Mouse (Mus musculus): ENCODE results near the gene Rasgrp1.

GRCm38 (mm10) chr2:117386036-117386590 lies 43.3 kb upstream of the Rasgrp1 start:
- no peak for TF ChIP-seq CTCF (IDR thresholded peaks at IDR 0.05; ENCODE audit: control insufficient read depth, insufficient read depth, low read length)
- no peak for TF ChIP-seq POLR2A (IDR thresholded peaks at IDR 0.05; ENCODE audit: borderline replicate concordance, control insufficient read depth, low read depth, low read length)

Data from bone marrow, adult 2 months (tissue).